Mouse (Mus musculus): ENCODE measurements at regions not wholly inside any gene's neighbourhood (a gene's known extent, or its start where the extent isn't known, plus 50 kb on each side); places are given as distances from the start of the nearest gene placed in this dataset.
A peak's percentile ranks its signal among the peaks of the same experiment; 100 is the strongest.

- Histone ChIP-seq H3K27me3 (replicated peaks; ENCODE audit: control insufficient read depth, insufficient read depth, low read length) (no peaks in the 10 kb centered on the region), H3K36me3 (ENCODE audit: control insufficient read depth, insufficient read depth, low read length) (no peaks in the 10 kb centered on the region), H3K27ac (ENCODE audit: low read depth, low read length) (no peak overlapping the region), H3K9ac (ENCODE audit: low read depth, low read length) (no peak overlapping the region), H3K9me3 (ENCODE audit: control insufficient read depth, low read length) (no peaks in the 10 kb centered on the region), H3K4me1 (ENCODE audit: control insufficient read depth, insufficient read depth, low read depth, low read length) (no peaks in the 10 kb centered on the region), H3K4me3 (ENCODE audit: low read length) (no peak overlapping the region), H3K4me2 (ENCODE audit: low read length) (no peak overlapping the region)
- 76% methylated on average over 7 of the region's 7 CpGs for WGBS
- no peak for ATAC-seq
These were observed 181.0 kb downstream of the Plpp3 start for GRCm38 (mm10) chr4:105338131-105338530.

DNA sequence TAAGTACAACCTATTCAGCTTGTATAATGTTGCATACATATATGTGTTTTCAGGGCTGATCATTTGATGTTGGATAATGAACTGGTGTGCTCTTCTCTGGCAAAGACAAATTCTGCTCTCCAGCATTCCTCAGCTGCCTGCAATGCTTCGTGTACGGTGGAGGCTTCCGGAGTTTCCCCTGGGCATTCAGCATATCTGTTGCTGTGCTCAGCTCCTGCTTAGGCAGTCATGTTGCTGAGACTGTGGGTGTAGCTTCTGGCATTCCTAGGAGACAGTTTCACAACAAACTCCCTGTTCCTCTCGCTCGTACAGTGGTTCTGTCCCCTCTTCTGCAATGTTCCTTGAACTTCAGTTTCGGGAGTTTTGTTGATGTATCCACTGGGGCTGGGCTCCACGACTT, 181.7 kb downstream of the Plpp3 start:
- ATAC-seq, result no peak
- Histone ChIP-seq H3K9me3 (ENCODE audit: control insufficient read depth, low read length) (no peaks in the 10 kb centered on the region), H3K27me3 (replicated peaks; ENCODE audit: control insufficient read depth, insufficient read depth, low read length) (no peaks in the 10 kb centered on the region), H3K27ac (ENCODE audit: low read depth, low read length) (no peak overlapping the region), H3K4me2 (ENCODE audit: low read length) (no peak overlapping the region), H3K36me3 (ENCODE audit: control insufficient read depth, insufficient read depth, low read length) (no peaks in the 10 kb centered on the region), H3K4me1 (ENCODE audit: control insufficient read depth, insufficient read depth, low read depth, low read length) (no peaks in the 10 kb centered on the region), H3K4me3 (ENCODE audit: low read length) (no peak overlapping the region), H3K9ac (ENCODE audit: low read depth, low read length) (no peak overlapping the region)
- WGBS, result 68% methylated on average over 7 of the region's 7 CpGs

DNA sequence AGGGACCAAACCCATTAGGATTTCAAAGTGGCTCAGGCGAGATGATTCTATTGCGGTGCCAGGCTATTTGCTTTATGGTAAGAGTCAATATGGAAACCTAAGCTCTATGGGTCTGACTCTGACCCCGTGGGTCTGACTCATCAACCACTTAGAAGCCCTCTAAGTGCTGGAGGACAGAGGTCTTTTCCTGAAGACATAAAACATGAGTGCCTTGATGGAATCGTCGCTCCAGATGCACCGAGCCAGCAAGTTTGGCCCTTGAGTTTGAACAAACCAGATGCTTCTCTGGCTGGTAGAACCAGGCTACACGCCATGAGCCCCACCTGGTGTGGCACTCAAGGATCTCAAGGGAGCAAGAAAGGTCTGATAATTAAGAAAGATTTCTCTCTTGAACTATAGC, 184.1 kb downstream of the Plpp3 start:
- 89% methylated on average over 7 of the region's 7 CpGs for WGBS
- Histone ChIP-seq H3K9ac (ENCODE audit: low read depth, low read length) (no peak overlapping the region), H3K27ac (ENCODE audit: low read depth, low read length) (no peak overlapping the region), H3K4me2 (ENCODE audit: low read length) (no peak overlapping the region), H3K4me1 (ENCODE audit: control insufficient read depth, insufficient read depth, low read depth, low read length) (no peaks in the 10 kb centered on the region), H3K4me3 (ENCODE audit: low read length) (no peak overlapping the region), H3K9me3 (ENCODE audit: control insufficient read depth, low read length) (no peaks in the 10 kb centered on the region), H3K27me3 (replicated peaks; ENCODE audit: control insufficient read depth, insufficient read depth, low read length) (no peaks in the 10 kb centered on the region), H3K36me3 (ENCODE audit: control insufficient read depth, insufficient read depth, low read length) (no peaks in the 10 kb centered on the region)
- ATAC-seq, result no peak

- Histone ChIP-seq H3K36me3 (ENCODE audit: control insufficient read depth, insufficient read depth, low read length) (no peaks in the 10 kb centered on the region), H3K27me3 (replicated peaks; ENCODE audit: control insufficient read depth, insufficient read depth, low read length) (no peaks in the 10 kb centered on the region), H3K4me3 (ENCODE audit: low read length) (no peak overlapping the region), H3K4me1 (ENCODE audit: control insufficient read depth, insufficient read depth, low read depth, low read length) (no peaks in the 10 kb centered on the region), H3K9me3 (ENCODE audit: control insufficient read depth, low read length) (no peaks in the 10 kb centered on the region), H3K9ac (ENCODE audit: low read depth, low read length) (no peak overlapping the region), H3K27ac (ENCODE audit: low read depth, low read length) (no peak overlapping the region), H3K4me2 (ENCODE audit: low read length) (no peak overlapping the region)
- ATAC-seq, result no peak
- WGBS, result 92% methylated on average over 8 of the region's 8 CpGs
These were observed 189.7 kb downstream of the Plpp3 start for GRCm38 (mm10) chr4:105346846-105347245.

DNA sequence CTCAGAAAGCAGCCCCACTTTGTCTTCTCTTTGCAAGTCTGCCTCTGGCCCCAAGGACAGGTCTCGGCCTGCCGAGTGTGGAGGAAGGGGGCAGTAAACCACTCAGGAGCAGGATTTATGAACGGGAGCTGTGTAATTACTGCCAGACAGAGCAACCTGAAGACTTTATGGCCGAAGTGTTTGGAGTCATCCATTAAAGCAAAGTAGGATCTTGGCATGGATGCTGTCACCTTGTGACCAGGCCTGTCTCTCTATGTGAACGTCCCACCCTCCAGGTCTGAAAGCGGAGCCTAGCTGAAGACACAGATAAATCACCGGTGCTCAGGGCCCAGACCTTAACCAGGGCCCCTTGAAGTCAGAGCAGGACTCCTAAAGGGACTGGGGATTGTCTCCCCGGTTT, 190.8 kb downstream of the Plpp3 start:
- Histone ChIP-seq H3K9me3 (ENCODE audit: control insufficient read depth, low read length) (no peaks in the 10 kb centered on the region), H3K9ac (ENCODE audit: low read depth, low read length) (no peak overlapping the region), H3K27me3 (replicated peaks; ENCODE audit: control insufficient read depth, insufficient read depth, low read length) (no peaks in the 10 kb centered on the region), H3K4me1 (ENCODE audit: control insufficient read depth, insufficient read depth, low read depth, low read length) (no peaks in the 10 kb centered on the region), H3K27ac (ENCODE audit: low read depth, low read length) (no peak overlapping the region), H3K4me3 (ENCODE audit: low read length) (no peak overlapping the region), H3K4me2 (ENCODE audit: low read length) (no peak overlapping the region), H3K36me3 (ENCODE audit: control insufficient read depth, insufficient read depth, low read length) (no peaks in the 10 kb centered on the region)
- no peak for ATAC-seq
- 79% methylated on average over 8 of the region's 8 CpGs for WGBS

- Histone ChIP-seq H3K27ac (ENCODE audit: low read depth, low read length) (no peak overlapping the region), H3K4me1 (ENCODE audit: control insufficient read depth, insufficient read depth, low read depth, low read length) (no peaks in the 10 kb centered on the region), H3K27me3 (replicated peaks; ENCODE audit: control insufficient read depth, insufficient read depth, low read length) (no peaks in the 10 kb centered on the region), H3K4me3 (ENCODE audit: low read length) (no peak overlapping the region), H3K9ac (ENCODE audit: low read depth, low read length) (no peak overlapping the region), H3K36me3 (ENCODE audit: control insufficient read depth, insufficient read depth, low read length) (no peaks in the 10 kb centered on the region), H3K9me3 (ENCODE audit: control insufficient read depth, low read length) (no peaks in the 10 kb centered on the region), H3K4me2 (ENCODE audit: low read length) (no peak overlapping the region)
- 89% methylated on average over 8 of the region's 8 CpGs for WGBS
- no peak for ATAC-seq
These were observed 192.4 kb downstream of the Plpp3 start for GRCm38 (mm10) chr4:105349316-105350207.

GRCm38 (mm10) chr4:105352342-105352741, 195.2 kb downstream of the Plpp3 start:
- Histone ChIP-seq H3K9me3 (ENCODE audit: control insufficient read depth, low read length) (no peaks in the 10 kb centered on the region), H3K4me1 (ENCODE audit: control insufficient read depth, insufficient read depth, low read depth, low read length) (no peaks in the 10 kb centered on the region), H3K4me3 (ENCODE audit: low read length) (no peak overlapping the region), H3K9ac (ENCODE audit: low read depth, low read length) (no peak overlapping the region), H3K27me3 (replicated peaks; ENCODE audit: control insufficient read depth, insufficient read depth, low read length) (no peaks in the 10 kb centered on the region), H3K27ac (ENCODE audit: low read depth, low read length) (no peak overlapping the region), H3K4me2 (ENCODE audit: low read length) (no peak overlapping the region), H3K36me3 (ENCODE audit: control insufficient read depth, insufficient read depth, low read length) (no peaks in the 10 kb centered on the region)
- WGBS, result 48% methylated on average over 7 of the region's 7 CpGs
- peak; percentile 34; the same call in 1 of the 2 replicates for ATAC-seq

- Histone ChIP-seq H3K4me1 (ENCODE audit: control insufficient read depth, insufficient read depth, low read depth, low read length) (no peaks in the 10 kb centered on the region), H3K27ac (ENCODE audit: low read depth, low read length) (no peak overlapping the region), H3K9ac (ENCODE audit: low read depth, low read length) (no peak overlapping the region), H3K4me2 (ENCODE audit: low read length) (no peak overlapping the region), H3K9me3 (ENCODE audit: control insufficient read depth, low read length) (no peaks in the 10 kb centered on the region), H3K4me3 (ENCODE audit: low read length) (no peak overlapping the region), H3K27me3 (replicated peaks; ENCODE audit: control insufficient read depth, insufficient read depth, low read length) (no peaks in the 10 kb centered on the region), H3K36me3 (ENCODE audit: control insufficient read depth, insufficient read depth, low read length) (no peaks in the 10 kb centered on the region)
- no peak for ATAC-seq
- 89% methylated on average over 3 of the region's 3 CpGs for WGBS
These were observed 195.8 kb downstream of the Plpp3 start for GRCm38 (mm10) chr4:105352953-105353352.

DNA sequence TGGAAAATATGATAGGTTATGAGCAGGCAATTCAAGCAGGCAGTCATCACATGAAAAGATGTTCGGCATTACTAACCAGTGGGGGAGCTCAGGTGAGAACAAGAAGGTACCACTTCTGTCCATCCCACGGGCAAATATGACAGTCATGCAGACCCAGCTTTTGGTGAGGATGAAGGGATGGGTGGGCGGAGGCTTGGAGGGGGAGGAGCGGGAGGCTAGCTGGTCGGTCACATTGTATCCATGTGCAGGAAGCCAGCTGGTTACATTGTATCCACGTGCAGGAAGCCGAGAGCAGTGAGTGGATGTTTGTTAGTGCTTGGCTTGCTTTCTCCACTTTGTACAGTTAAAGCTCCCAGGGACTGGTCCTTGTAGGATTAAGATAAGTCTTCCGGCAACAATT, 196.9 kb downstream of the Plpp3 start:
- Histone ChIP-seq H3K36me3 (ENCODE audit: control insufficient read depth, insufficient read depth, low read length) (no peaks in the 10 kb centered on the region), H3K4me1 (ENCODE audit: control insufficient read depth, insufficient read depth, low read depth, low read length) (no peaks in the 10 kb centered on the region), H3K4me2 (ENCODE audit: low read length) (no peak overlapping the region), H3K9ac (ENCODE audit: low read depth, low read length) (no peak overlapping the region), H3K27me3 (replicated peaks; ENCODE audit: control insufficient read depth, insufficient read depth, low read length) (no peaks in the 10 kb centered on the region), H3K27ac (ENCODE audit: low read depth, low read length) (no peak overlapping the region), H3K4me3 (ENCODE audit: low read length) (no peak overlapping the region), H3K9me3 (ENCODE audit: control insufficient read depth, low read length) (no peaks in the 10 kb centered on the region)
- ATAC-seq, result no peak
- 69% methylated on average over 8 of the region's 8 CpGs for WGBS
